Mouse (Mus musculus) liver, postnatal 0 days (tissue): ENCODE measurements at regions not wholly inside any gene's neighbourhood (a gene's known extent, or its start where the extent isn't known, plus 50 kb on each side); places are given as distances from the start of the nearest gene placed in this dataset.

ENCODE experiments used
- CTCF ChIP-seq: sonication (generic); IDR thresholded peaks from 2 replicates; pipeline ENCODE4 v1.5.1; 2016; ENCODE audit warnings: antibody characterized with exemption, low read depth
- EP300 ChIP-seq: IDR thresholded peaks from 2 replicates; pipeline ENCODE4 v1.6.1; 2016; ENCODE audit warnings: antibody characterized with exemption, low read depth, mild to moderate bottlenecking

DNA sequence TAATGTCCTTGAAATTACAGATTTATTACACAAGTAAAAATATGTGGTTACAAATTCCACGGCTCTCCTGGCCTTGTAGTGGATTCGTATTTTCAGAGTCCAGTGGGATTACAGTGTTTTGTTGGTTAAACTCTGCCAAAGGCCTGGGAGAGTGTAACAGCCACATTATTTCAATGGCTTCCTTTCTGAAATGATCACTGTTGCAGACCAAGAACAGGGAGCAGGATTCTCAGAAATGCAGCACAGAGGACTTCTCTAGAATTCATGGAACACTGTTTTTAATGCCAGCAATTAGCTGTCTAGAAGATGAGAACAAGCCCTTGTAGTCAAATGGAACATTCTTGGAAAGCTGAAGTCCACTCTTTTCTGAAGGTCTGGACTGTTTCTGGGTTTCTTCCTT, 505.8 kb upstream of the Adgrl2 start:
- no peak for TF ChIP-seq CTCF
- no peak for TF ChIP-seq EP300
